Mouse (Mus musculus): ENCODE data around the gene Dapk1.
A peak's percentile ranks its signal among the peaks of the same experiment; 100 is the strongest.

- TF ChIP-seq POLR2A (IDR thresholded peaks at IDR 0.05; ENCODE audit: borderline replicate concordance, control insufficient read depth, low read depth, low read length) (peak; percentile 19; the same call in 1 of the 2 replicates), CTCF (IDR thresholded peaks at IDR 0.05; ENCODE audit: control insufficient read depth, insufficient read depth, low read length) (peak; percentile 25; the same call in 1 of the 2 replicates)
Observed at GRCm38 (mm10) chr13:60601436-60602415, at the start of gene Dapk1.
